Mouse (Mus musculus) thymus, adult 2 months (tissue): ENCODE data around the gene Ccm2l.

Experiments
- CTCF ChIP-seq: fragments of 200-500 bp; IDR thresholded peaks from 2 replicates; pipeline ENCODE4 v1.5.1; 2012; ENCODE audit warnings: mild to moderate bottlenecking, control low read depth, low read length, moderate library complexity, borderline replicate concordance; ENCODE audit not compliant: control insufficient read depth, poor library complexity, insufficient read depth; ENCODE audit errors: extremely low read depth
- POLR2A ChIP-seq: fragments of 200-500 bp; IDR thresholded peaks from 2 replicates; pipeline ENCODE4 v1.6.1; 2012; ENCODE audit warnings: mild to moderate bottlenecking, low read length, control low read depth, moderate library complexity; ENCODE audit not compliant: control insufficient read depth, poor library complexity, insufficient read depth; ENCODE audit errors: extremely low read depth

- TF ChIP-seq CTCF (no peak), POLR2A (no peak)
Measured at GRCm38 (mm10) chr2:153049997-153050358, 15.8 kb upstream of the Ccm2l start.
